Mouse (Mus musculus) embryonic facial prominence, embryonic 13.5 days (tissue): ENCODE data around the gene Ccdc39. TPM values are rescaled to one million over a fixed set of nuclear protein-coding genes. Genes with fewer than 3 reads are reported as not detected.

ENCODE experiments used
- ATAC-seq: fragments of 200-750 bp; cut with Nextera tagmentation; 2 replicates; pipeline ENCODE4 v1.8.0; 2017; ENCODE audit warnings: low read depth; ENCODE audit not compliant: insufficient number of reproducible peaks, insufficient read depth, low FRiP score, low TSS enrichment
- H3K27ac ChIP-seq: fragments of 300-500 bp; sonication (generic); 2 replicates; pipeline ENCODE4 v1.5.1; 2015; ENCODE audit warnings: moderate library complexity, mild to moderate bottlenecking, inconsistent platforms
- H3K27me3 ChIP-seq: fragments of 300-500 bp; sonication (generic); 2 replicates; pipeline ENCODE4 v1.6.1; 2015; ENCODE audit warnings: mild to moderate bottlenecking, inconsistent platforms
- H3K36me3 ChIP-seq: fragments of 300-500 bp; sonication (generic); 2 replicates; pipeline ENCODE4 v1.6.1; 2015; ENCODE audit warnings: mild to moderate bottlenecking, inconsistent platforms
- H3K4me1 ChIP-seq: fragments of 300-500 bp; sonication (generic); 2 replicates; pipeline ENCODE4 v1.6.1; 2015; ENCODE audit warnings: inconsistent platforms
- H3K4me2 ChIP-seq: fragments of 300-500 bp; sonication (generic); 2 replicates; pipeline ENCODE4 v1.6.1; 2015; ENCODE audit warnings: moderate library complexity, mild to moderate bottlenecking, inconsistent platforms
- H3K4me3 ChIP-seq: fragments of 300-500 bp; sonication (generic); 2 replicates; pipeline ENCODE4 v1.5.1; 2015; ENCODE audit warnings: mild to moderate bottlenecking, inconsistent platforms
- H3K9ac ChIP-seq: fragments of 300-500 bp; sonication (generic); 2 replicates; pipeline ENCODE4 v1.6.1; 2015; ENCODE audit warnings: mild to moderate bottlenecking, inconsistent platforms
- H3K9me3 ChIP-seq: fragments of 300-500 bp; sonication (generic); 2 replicates; pipeline ENCODE4 v1.6.1; 2016; ENCODE audit warnings: inconsistent platforms
- WGBS: fragments of 180-500 bp; shearing (Covaris S2); methylation state at CpG from one replicate; pipeline ENCODE4 v1.1.7; 2015; ENCODE audit warnings: mixed read lengths; 5-methylcytosine and 5-hydroxymethylcytosine counted together
- polyA plus RNA-seq: library from polyadenylated mRNA; unstranded; fragments of >200 nt; fragmentation: Nextera tagmentation; extraction: Ambion mirVana; gene quantifications from 2 replicates; pipeline ENCODE4 v1.2.1, GENCODE M21; 2015

The Ccdc39 gene
- 3.8 and 6.9 TPM in 2 replicates for polyA plus RNA-seq

DNA sequence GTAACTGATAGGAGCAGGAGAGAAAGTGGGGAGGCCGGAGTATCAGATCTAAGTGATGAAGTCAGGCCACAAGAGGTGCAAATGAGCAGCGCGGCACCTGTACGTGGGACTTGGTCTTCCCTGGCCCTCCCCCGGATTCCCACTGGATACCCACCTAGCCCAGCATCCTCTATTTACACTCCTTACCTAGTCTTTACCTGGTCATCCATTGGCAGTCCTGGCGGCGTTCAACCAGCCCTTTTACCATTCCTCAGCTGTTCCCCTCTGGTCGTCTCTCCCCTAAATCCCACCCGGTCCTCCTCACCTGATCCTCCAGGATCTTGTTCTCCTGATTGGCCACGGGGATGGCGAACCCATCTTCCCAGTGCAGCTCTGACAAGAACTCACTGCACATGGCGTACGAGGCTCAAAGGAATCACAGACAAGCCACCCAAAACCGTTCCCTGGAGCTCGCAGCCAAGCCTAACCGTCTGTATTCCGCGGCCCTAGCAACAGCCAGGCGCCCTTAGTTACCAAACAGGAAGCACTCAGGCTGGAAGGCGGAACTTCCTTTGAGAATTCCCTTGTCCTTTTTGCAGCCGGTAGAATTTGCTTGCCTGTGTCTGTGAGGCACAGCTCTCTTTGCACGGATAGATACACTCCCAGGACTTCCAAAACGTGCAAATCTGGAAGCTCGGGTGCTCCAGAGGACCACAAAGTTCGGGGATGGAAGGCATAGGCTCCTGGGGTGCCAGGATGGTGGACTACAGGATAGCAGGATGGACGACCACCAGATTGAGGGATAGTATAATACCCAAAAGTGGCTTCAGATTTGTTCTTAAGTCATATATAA, at the start of gene Ccdc39:
Ccdc39 (minus strand) TSS at position 510 of the 832 bp plus-strand sequence.
- H3K4me1 ChIP-seq, result peaks cover 4% of the 10 kb centered on the region
- H3K27ac ChIP-seq, result 0 out of 2 replicates have a peak within 1 kb of the TSS, but pooled peaks have one; percentile 39
- H3K4me2 ChIP-seq, result peak within 1 kb of the TSS; percentile 84
- H3K4me3 ChIP-seq, result peak within 1 kb of the TSS; percentile 60
- ATAC-seq, result peak; percentile 84
- H3K27me3 ChIP-seq, result no peaks in the 10 kb centered on the region
- WGBS, result 5% methylated on average over 26 of the region's 26 CpGs
- no peaks in the 10 kb centered on the region for H3K36me3 ChIP-seq
- H3K9ac ChIP-seq, result peak within 1 kb of the TSS; percentile 77
- no peaks in the 10 kb centered on the region for H3K9me3 ChIP-seq

GRCm38 (mm10) chr3:33893433-33893832, 49.3 kb upstream of the Ccdc39 start:
- 87% methylated on average over 5 of the region's 5 CpGs for WGBS

GRCm38 (mm10) chr3:33887438-33887837, 43.3 kb upstream of the Ccdc39 start:
- no peaks in the 10 kb centered on the region for H3K36me3 ChIP-seq
- ATAC-seq, result no peak
- no peak overlapping the region for H3K9ac ChIP-seq
- H3K4me2 ChIP-seq, result no peak overlapping the region
- no peak overlapping the region for H3K4me3 ChIP-seq
- H3K4me1 ChIP-seq, result no peaks in the 10 kb centered on the region
- no peak overlapping the region for H3K27ac ChIP-seq
- no peaks in the 10 kb centered on the region for H3K9me3 ChIP-seq
- 47% methylated on average over 8 of the region's 8 CpGs for WGBS
- no peaks in the 10 kb centered on the region for H3K27me3 ChIP-seq

More at GRCm38 (mm10) chr3:33893433-33893832, 49.3 kb upstream of the Ccdc39 start:
- Histone ChIP-seq H3K4me1 (no peaks in the 10 kb centered on the region), H3K4me2 (no peak overlapping the region), H3K9ac (no peak overlapping the region), H3K27ac (no peak overlapping the region), H3K36me3 (no peaks in the 10 kb centered on the region), H3K4me3 (no peak overlapping the region), H3K27me3 (no peaks in the 10 kb centered on the region), H3K9me3 (no peaks in the 10 kb centered on the region)
- no peak for ATAC-seq

DNA sequence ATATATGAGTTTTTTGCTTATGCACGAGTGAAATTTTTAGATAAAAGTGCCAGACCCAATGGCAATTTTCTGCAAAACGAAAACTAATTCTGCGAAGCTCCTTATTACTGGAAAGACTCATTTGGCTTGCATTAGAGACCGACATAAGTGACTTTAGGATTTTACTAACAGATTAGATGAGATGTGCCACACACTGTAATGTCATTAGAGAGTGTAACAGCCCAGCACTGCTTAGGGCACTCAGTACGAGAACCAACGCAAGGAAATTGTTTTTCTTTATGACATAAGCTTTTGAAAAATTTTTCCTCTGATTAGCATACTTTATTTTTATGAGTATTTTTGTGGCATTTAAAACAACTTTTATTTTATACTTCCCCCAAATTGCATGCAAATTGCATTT, 39.0 kb upstream of the Ccdc39 start:
- Histone ChIP-seq H3K36me3 (no peaks in the 10 kb centered on the region), H3K27ac (no peak overlapping the region), H3K4me1 (no peaks in the 10 kb centered on the region), H3K4me3 (no peak overlapping the region), H3K27me3 (no peaks in the 10 kb centered on the region), H3K4me2 (no peak overlapping the region), H3K9me3 (no peaks in the 10 kb centered on the region), H3K9ac (no peak overlapping the region)
- no peak for ATAC-seq
- 77% methylated on average over 6 of the region's 6 CpGs for WGBS

- Histone ChIP-seq H3K4me2 (no peak overlapping the region), H3K9me3 (no peaks in the 10 kb centered on the region), H3K27me3 (no peaks in the 10 kb centered on the region), H3K9ac (no peak overlapping the region), H3K4me1 (no peaks in the 10 kb centered on the region), H3K27ac (no peak overlapping the region), H3K36me3 (no peaks in the 10 kb centered on the region), H3K4me3 (no peak overlapping the region)
- 74% methylated on average over 2 of the region's 2 CpGs for WGBS
- ATAC-seq, result no peak
Observed at GRCm38 (mm10) chr3:33882695-33883094, 38.6 kb upstream of the Ccdc39 start.

- Histone ChIP-seq H3K27ac (no peak overlapping the region), H3K4me3 (no peak overlapping the region), H3K36me3 (no peaks in the 10 kb centered on the region), H3K4me1 (peaks cover 3% of the 10 kb centered on the region), H3K9ac (no peak overlapping the region), H3K4me2 (no peak overlapping the region), H3K27me3 (no peaks in the 10 kb centered on the region), H3K9me3 (no peaks in the 10 kb centered on the region)
- WGBS, result 95% methylated on average over 6 of the region's 6 CpGs
- no peak for ATAC-seq
Observed at GRCm38 (mm10) chr3:33878661-33879060, 34.6 kb upstream of the Ccdc39 start.

DNA sequence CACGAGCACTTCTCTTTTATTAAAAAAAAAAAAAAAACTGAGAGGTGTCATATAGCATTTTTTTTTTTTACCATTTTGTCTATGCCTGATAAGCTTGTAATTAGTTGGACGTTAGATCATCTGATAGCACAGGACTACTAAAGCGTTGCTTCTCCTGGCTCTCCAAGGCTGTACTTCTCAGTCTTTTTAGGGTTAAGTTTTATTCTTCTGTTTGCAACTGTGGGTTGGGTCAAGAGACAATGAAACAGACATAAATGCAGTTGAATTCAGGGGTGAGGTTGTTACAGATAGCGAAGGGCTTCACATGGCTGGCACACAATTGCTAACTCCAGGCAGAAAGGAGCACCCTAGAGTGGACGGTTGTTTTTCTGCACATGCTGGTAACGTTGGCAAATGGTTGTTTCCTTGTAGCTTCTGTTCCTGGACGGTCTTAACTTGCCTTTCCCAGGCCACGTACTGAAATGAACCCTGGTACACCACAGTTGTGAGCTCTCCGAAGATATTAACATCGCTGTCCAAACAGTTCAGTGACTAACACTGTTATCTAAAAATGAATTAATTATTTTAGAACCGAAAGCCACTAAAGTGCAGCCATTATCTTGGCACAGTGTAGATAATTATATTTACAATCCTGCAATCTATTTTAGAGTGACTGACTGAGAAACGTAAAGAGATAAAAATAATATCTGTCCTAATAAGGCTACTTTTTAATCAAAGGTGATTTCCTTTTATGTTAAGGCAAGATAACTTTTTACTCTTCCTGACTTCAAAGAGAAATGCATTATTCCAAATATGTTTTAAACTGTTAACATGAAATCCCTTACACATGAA, 30.6 kb upstream of the Ccdc39 start:
- H3K36me3 ChIP-seq, result no peaks in the 10 kb centered on the region
- ATAC-seq, result no peak
- H3K27ac ChIP-seq, result no peak overlapping the region
- WGBS, result 69% methylated on average over 12 of the region's 12 CpGs
- H3K27me3 ChIP-seq, result no peaks in the 10 kb centered on the region
- no peaks in the 10 kb centered on the region for H3K9me3 ChIP-seq
- H3K4me2 ChIP-seq, result no peak overlapping the region
- no peak overlapping the region for H3K4me3 ChIP-seq
- peaks cover 8% of the 10 kb centered on the region for H3K4me1 ChIP-seq
- no peak overlapping the region for H3K9ac ChIP-seq

DNA sequence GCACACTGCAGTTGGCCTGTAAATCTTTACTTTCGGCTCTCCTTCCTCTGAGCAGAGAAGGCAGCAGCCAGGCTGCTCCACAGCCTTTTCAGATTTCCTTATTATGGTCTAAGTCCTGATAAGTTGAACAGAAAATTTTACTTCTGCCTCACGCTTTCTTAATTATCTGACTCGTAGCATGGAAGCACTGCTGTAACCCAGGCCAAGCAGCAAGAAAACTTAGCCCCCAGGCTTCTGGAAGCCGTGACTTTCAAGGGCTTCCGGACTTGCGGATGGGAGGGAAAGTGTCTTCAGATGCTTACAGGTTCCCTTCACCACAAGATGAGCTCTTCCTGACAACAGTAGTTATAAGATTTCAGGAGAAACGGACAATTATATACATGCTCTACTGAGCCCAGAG, 29.7 kb upstream of the Ccdc39 start:
- H3K27ac ChIP-seq, result no peak overlapping the region
- H3K36me3 ChIP-seq, result no peaks in the 10 kb centered on the region
- no peak for ATAC-seq
- no peak overlapping the region for H3K4me3 ChIP-seq
- H3K9ac ChIP-seq, result no peak overlapping the region
- WGBS, result 41% methylated on average over 7 of the region's 7 CpGs
- H3K4me1 ChIP-seq, result peaks cover 8% of the 10 kb centered on the region
- no peaks in the 10 kb centered on the region for H3K27me3 ChIP-seq
- no peak overlapping the region for H3K4me2 ChIP-seq
- no peaks in the 10 kb centered on the region for H3K9me3 ChIP-seq

DNA sequence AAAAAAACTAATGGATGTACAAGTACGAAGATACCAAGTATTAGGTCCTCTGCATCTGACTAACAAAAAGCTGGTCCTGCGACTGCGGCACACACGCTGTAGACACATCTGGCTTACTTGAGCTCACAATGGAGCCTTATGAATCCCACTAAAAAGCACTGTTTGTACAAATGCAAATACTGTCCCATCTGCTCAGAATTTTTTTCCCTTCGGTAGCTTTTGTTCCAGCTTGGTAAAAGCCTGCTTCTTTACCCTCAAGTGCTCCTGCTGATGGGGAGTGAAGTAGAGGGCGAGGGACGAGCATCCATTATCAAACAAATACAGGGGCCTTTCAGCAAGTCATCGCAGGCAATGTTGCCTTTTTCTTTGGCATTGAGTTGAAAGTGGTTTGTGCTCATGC, 29.3 kb upstream of the Ccdc39 start:
- no peaks in the 10 kb centered on the region for H3K27me3 ChIP-seq
- no peak overlapping the region for H3K9ac ChIP-seq
- H3K4me1 ChIP-seq, result peaks cover 8% of the 10 kb centered on the region
- no peak overlapping the region for H3K27ac ChIP-seq
- H3K9me3 ChIP-seq, result no peaks in the 10 kb centered on the region
- H3K4me2 ChIP-seq, result no peak overlapping the region
- no peak for ATAC-seq
- no peaks in the 10 kb centered on the region for H3K36me3 ChIP-seq
- 69% methylated on average over 8 of the region's 8 CpGs for WGBS
- H3K4me3 ChIP-seq, result no peak overlapping the region

GRCm38 (mm10) chr3:33864000-33864540, 20.0 kb upstream of the Ccdc39 start:
- no peak for ATAC-seq
- no peaks in the 10 kb centered on the region for H3K9me3 ChIP-seq
- no peak overlapping the region for H3K4me2 ChIP-seq
- H3K27ac ChIP-seq, result no peak overlapping the region
- H3K4me1 ChIP-seq, result no peaks in the 10 kb centered on the region
- H3K36me3 ChIP-seq, result no peaks in the 10 kb centered on the region
- no peak overlapping the region for H3K9ac ChIP-seq
- no peaks in the 10 kb centered on the region for H3K27me3 ChIP-seq
- no peak overlapping the region for H3K4me3 ChIP-seq

DNA sequence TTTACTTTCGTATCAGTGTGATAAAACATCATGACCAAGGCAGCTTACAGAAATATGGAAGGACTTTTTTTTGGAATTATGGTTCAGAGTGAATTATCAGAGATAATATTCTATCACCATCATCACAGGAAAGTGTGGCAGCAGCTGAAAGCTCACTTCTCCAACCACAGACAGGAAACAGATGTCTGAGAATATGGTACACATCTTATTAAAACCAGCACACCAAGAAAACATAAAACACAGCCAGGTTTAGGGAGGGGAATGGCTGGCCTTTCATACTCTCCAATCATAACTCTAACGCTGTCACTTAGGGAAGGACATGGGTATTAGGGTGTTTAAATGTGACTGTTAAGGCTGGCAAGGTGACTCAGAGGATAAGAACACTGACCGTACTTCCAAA, 14.8 kb upstream of the Ccdc39 start:
- Histone ChIP-seq H3K4me3 (no peak overlapping the region), H3K9me3 (no peaks in the 10 kb centered on the region), H3K27ac (no peak overlapping the region), H3K9ac (no peak overlapping the region), H3K4me1 (no peaks in the 10 kb centered on the region), H3K36me3 (no peaks in the 10 kb centered on the region), H3K27me3 (no peaks in the 10 kb centered on the region), H3K4me2 (no peak overlapping the region)
- WGBS, result 65% methylated on average over 3 of the region's 3 CpGs
- ATAC-seq, result no peak
